Mouse (Mus musculus) layer of hippocampus, adult 2 months (tissue): ENCODE measurements around the gene Kmt2b. TPM values are rescaled to one million over a fixed set of nuclear protein-coding genes. Genes with fewer than 3 reads are reported as not detected.

Source experiments
- DNase-seq, 2 experiments: peaks; one replicate each; pipeline ENCODE4 v3.0.0; 2022; ENCODE audit warnings: low spot score in 2 of 2
- H3K27ac ChIP-seq: fragments of 200-600 bp; 2 replicates; pipeline ENCODE4 v1.8.1; 2022
- H3K4me3 ChIP-seq: fragments of 200-600 bp; 2 replicates; pipeline ENCODE4 v1.8.1; 2022; ENCODE audit warnings: mild to moderate bottlenecking
- CTCF ChIP-seq: fragments of 200-600 bp; conservative IDR thresholded peaks from 2 replicates; pipeline ENCODE4 v1.8.1; 2022; ENCODE audit warnings: antibody characterized with exemption, mild to moderate bottlenecking, moderate library complexity
- long read RNA-seq, 2 experiments: library from polyadenylated mRNA; stranded (forward); transcript quantifications; one replicate each; pipeline ENCODE4 v2.0.0; 2021; ENCODE audit warnings: borderline mapping rate in 2 of 2
- total RNA-seq, 2 experiments: library from RNA; stranded (reverse); gene quantifications; 2 replicates each; pipeline ENCODE4 v1.2.3; 2021

Kmt2b gene
- 10 to 100 TPM; 49.8 to 57.5 TPM for total RNA-seq
- long read RNA-seq, experiment 1, partial matches to known transcripts = 16 of 18 reads
- long read RNA-seq, experiment 1, other reads (novel, unspliced or antisense) = 2 of 18 reads
- long read RNA-seq, experiment 2, full-length matches to known transcripts = 1 of 18 reads
- long read RNA-seq, experiment 2, partial matches to known transcripts = 14 of 18 reads
- long read RNA-seq, experiment 2, other reads (novel, unspliced or antisense) = 3 of 18 reads

DNA sequence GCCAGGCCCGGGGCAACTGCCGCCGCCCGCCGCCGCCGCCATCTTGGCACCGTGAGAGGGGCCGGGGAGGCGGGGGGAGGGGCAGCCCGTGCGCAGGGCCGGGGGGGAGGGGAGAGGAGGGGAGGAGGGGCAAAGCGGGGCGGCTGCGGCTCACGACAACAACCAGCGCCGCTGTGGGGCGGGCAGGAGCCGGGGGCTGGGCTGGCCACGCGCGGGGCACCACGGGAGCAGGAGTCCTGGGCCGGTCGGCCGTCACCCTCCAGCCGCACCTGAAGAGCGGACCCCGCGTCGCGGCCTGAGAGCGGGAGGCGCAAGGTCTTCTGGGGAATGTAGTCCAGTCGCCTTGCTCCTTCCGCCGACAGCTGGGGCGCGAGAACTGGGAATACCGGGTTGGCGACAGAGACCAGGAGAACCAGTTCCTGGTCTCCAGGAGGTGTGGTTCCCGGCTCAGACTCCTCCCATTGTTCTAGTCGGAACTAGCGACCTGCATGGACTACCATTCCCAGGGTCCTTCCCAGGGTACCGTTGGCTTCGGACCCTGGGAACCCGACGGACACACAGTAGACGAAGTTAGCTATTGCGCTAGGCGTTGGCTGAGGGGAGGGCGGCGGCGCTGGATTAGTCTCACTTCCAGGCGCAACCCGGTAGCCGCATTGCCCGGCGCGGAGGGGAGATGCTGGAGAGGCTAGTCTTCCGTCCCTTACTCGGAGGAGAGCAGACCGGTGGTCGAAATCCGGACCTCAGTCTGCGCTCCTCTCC, at the start of gene Kmt2b:
Kmt2b (minus strand) TSS at position 51 of the 759 bp plus-strand sequence.
- Histone ChIP-seq H3K4me3 (peak within 1 kb of the TSS; percentile 90), H3K27ac (peak within 1 kb of the TSS; percentile 96)
- TF ChIP-seq CTCF = no peak
- peak; percentile 94 to 97 for DNase-seq

DNA sequence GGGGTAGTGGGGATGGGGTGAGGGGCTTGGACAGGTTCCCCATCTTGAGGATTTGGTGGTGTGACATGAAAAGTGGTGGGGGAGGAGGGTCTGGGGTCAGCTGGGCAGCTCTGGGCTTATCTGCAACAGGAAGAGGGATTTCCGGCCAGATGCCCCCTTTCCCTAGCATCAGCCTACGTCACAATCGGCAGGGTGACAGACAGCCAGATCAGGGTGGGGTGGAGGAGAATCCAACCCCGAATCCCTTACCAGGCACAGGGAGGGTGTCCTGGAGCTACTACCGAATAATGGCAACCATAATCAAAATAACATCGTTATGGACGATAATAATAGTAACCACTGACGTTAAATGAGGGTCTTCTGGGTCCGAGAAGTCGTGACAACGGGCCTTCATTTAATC, 47.9 kb upstream of the Kmt2b start:
- Histone ChIP-seq H3K4me3 (no peak overlapping the region), H3K27ac (no peak overlapping the region)
- TF ChIP-seq CTCF = no peak
- DNase-seq = no peak

DNA sequence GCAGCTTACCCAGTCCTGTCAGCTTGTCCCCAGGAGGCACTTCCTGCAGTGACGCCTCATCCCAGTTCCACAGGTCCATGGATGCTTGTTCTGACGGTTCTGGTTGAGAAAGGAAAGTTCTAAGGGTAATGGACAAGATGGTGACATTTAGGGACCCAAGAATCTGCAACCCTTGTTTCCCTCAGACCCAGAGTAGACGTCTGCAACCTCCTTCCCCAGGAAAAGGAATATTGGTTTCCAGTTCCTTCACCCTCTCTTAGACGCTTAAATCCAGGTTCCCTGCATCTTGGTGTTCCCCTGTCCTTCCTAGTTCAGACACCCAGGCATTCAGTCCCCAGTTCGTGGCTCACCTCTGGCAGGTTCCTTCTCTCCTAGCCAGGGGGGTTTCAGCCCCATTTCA, 47.2 kb upstream of the Kmt2b start, which contains the start of gene Etv2:
Etv2 (minus strand) TSS at position 101 of the 400 bp plus-strand sequence.
- DNase-seq = no peak
- no peak for TF ChIP-seq CTCF
- H3K27ac ChIP-seq = no peak within 1 kb of the TSS
- no peak within 1 kb of the TSS for H3K4me3 ChIP-seq

DNA sequence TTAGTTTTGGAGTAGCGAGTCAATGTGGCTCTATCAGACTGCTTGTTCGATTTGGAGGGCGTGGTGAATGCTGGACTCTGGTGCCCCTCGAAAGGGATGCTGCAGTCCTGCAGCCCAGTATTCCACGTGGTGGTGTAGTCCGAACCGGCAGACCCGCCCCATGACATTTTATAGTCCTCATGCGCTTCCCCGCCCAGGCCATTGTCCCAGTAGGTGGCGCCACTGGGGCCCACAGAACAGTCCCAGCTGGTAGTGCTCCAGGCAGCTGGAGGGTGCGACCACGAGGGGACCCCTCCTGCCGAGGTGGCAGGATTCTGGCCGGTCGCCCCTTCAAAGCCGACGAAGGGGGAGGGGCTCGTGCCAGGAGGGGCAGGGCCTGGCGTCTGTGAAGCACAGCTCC, 46.1 kb upstream of the Kmt2b start:
- DNase-seq = peak in 1 of 2 experiments; percentile 32
- H3K27ac ChIP-seq = no peak overlapping the region
- no peak overlapping the region for H3K4me3 ChIP-seq
- peak; percentile 72 for TF ChIP-seq CTCF

DNA sequence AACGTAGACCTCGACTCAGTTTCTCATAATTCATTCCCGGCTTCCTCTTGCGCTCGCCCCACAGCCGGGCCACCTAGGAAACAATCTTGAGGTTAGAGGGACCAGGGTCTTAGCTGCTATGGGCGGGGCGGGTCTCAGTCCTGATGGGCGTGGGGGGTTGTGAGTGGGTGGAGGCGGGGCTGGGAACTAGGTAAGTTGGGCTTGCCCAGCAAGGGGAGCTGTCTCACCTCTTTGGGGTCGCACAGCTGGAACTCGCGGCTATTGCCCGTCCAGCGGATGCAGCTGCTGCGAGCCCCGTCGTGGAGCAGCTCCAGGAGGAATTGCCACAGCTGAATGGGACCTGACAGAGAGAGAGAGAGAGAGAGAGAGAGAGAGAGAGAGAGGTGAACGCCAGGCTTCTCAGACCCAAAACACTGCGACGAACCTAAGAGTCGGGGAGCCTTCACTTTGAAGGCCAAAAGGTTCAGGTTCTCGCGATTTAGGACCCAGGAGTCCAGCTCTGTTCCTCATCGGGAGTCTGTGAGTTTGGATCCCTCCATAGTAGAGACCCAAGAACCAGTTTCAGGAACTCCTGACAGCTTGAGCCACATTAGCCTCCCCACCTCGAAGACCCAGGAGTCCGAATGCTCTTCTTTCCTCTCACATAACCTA, 45.4 kb upstream of the Kmt2b start:
- Histone ChIP-seq H3K4me3 (no peak overlapping the region), H3K27ac (no peak overlapping the region)
- TF ChIP-seq CTCF = no peak
- no peak for DNase-seq

DNA sequence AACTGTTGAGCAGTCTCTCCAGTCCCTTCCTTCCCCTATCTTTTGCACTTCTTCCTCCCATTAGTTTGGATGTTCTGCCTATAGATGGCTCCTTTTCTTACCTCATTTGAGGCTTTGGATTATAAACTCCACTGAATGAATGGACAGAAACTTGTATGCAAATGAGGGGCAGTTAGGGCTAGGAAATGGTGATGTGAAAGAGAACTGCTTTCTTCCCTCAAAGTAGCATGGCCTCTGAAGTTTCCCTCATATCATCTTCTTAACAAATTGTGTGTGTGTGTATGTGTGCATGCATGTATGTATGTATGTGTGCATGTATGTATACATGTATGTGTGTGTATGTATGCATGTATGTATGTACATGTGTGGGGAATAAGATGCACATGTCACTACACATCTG, 40.5 kb upstream of the Kmt2b start:
- TF ChIP-seq CTCF = no peak
- DNase-seq = no peak
- H3K27ac ChIP-seq = no peak overlapping the region
- no peak overlapping the region for H3K4me3 ChIP-seq

DNA sequence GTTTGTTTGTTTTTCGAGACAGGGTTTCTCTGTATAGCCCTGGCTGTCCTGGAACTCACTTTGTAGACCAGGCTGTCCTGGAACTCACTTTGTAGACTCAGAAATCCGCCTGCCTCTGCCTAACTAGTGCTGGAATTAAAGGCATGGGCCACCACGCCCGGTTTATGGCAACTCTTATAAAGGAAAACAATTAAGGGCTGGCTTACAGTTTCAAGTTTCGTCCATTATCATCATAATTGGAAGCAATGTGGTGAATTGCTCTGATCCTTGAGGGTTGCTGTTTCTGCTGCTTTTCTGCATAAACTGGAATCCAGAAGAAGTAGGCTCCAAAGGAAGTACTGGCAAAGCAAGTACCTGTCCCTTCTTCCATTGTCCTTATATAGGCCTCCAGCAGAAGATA, 38.1 kb upstream of the Kmt2b start:
- DNase-seq = no peak
- Histone ChIP-seq H3K4me3 (no peak overlapping the region), H3K27ac (no peak overlapping the region)
- TF ChIP-seq CTCF = no peak

DNA sequence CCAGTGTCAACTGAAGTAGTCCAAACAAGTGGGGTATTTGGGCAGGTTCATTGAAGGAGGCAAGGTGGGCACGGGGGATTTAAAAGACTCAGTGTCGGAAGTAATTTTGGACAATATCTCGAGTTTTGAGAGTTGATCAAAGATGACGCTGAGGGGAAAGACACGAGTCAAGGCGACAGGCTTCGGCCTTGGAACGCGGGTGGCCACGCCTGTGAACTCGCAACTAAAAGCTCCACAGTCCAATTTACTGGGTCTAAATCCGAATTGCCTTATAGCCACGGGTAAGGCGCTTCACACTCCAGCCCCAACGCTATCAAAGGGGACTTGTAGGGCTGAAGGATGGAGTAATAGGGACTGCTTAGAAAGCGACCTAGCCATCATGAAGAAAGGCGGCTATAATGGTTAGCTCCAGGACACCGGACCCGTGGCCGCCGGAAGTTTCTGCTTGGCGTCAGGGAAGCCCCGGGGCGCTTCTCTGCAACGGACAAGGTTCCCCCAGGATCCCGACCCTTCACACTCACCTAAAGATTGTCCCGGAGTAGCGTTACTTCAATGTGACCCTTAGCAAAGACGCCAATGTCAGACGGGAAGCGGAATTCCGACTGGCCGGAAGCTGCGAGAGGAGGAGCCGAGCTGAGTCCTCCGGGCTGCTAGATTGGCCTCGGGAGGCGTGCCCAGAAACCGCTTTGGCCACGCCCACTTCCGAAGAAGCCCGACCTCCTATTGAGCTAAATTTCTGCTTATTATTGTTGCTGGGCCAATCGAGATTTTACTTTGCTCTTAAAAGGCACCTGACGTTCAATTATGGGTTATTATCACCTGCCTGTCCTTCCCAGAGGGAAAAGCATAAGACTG, 37.2 kb upstream of the Kmt2b start, which contains the start of gene Cox6b1:
Cox6b1 (minus strand) TSS at position 622 of the 855 bp plus-strand sequence.
- H3K27ac ChIP-seq = peak within 1 kb of the TSS; percentile 94
- peak within 1 kb of the TSS; percentile 92 for H3K4me3 ChIP-seq
- peak; percentile 84 to 89 for DNase-seq
- no peak for TF ChIP-seq CTCF

DNA sequence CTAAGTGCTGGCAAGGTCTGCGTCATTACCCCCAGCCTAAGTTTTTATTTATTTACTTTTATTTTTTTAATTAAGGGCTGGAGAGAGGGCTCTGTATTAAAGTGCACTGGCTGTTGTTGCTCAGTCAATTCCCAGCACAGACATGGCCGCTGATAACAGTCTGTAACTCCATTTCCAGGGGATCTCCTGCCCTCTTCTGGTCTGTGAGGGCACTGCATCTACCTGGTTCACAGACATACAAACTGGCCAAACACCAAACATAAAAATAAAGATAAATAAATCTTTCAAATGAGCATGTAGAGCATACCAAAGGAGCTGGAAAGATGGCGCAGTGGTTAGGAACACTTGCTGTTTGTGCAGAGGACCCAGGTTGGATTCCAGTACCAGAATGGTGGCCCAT, 30.7 kb upstream of the Kmt2b start:
- Histone ChIP-seq H3K27ac (no peak overlapping the region), H3K4me3 (no peak overlapping the region)
- DNase-seq = no peak
- peak; percentile 78 for TF ChIP-seq CTCF

DNA sequence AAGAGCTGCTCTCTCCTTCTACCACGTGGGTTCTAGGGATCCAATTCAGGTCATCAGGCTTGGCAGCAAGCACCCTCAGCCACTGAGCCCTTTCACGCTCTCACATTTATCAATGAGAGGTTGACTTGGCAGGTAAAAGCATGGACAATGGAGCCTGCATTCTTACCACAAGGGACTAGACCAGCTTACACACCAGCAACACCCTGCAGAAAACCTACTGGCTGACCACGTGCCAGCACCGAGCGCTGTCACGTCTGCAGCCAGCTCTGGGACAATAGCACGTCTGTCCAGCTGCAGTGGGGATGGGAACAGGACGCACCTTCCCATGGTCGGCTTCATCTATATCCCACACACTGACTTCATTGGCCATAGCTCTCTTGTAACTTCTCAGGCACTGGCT, 30.1 kb upstream of the Kmt2b start:
- Histone ChIP-seq H3K27ac (no peak overlapping the region), H3K4me3 (no peak overlapping the region)
- TF ChIP-seq CTCF = no peak
- DNase-seq = no peak

DNA sequence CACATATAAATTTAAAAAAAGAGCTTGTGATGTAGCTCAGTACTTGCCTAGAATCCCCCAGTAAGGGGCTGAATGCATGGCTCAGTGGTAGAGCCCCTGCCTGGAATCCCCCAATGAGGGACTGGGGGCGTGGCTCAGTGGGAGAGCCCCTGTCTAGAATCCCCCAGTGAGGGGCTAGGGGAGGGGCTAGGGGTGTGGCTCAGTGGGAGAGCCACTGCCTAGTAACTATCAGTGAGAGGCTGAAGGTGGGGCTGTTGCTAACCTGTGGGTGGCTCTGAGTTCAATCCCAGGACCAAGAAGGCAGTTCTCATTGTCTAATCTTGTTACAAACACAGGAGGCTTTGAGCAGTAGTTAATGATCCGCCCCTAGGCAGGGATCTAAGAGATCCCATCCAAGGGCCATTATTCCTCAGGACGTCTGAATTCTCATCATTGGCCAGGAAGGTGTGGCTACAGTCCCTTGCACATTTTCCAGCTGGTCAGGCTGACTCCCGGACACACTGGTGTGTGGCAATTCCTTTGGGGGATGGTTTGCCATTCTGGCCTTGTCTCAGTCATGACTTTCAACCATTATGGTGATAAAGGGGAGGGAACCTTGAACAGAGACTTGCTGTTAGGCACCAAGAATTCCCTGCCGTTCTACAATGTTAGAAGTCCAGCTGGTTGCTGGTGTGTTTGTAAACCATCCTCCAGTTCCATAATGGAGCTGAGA, 26.7 kb upstream of the Kmt2b start:
- no peak for TF ChIP-seq CTCF
- no peak overlapping the region for H3K4me3 ChIP-seq
- H3K27ac ChIP-seq = no peak overlapping the region
- DNase-seq = no peak

DNA sequence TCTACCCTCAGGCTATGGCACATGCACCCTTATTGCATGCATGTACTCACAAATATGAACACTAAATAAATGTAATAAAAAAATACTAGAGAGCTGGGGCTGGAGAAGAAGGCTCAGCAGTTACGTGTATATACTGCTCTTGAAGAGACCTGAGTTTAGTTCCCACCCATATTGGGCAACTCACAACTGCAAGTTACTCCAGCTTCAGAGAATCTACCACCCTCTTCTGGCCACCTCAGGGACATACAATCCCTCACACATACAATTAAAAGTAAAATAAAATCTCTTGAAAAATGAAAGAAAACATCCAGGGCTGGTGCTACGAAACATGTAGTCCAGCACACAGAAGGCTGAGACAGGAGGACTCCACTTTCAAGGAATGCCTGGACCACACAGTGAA, 25.9 kb upstream of the Kmt2b start:
- no peak for DNase-seq
- TF ChIP-seq CTCF = peak; percentile 59
- Histone ChIP-seq H3K4me3 (no peak overlapping the region), H3K27ac (no peak overlapping the region)
